Mouse (Mus musculus) stomach, embryonic 16.5 days (tissue): ENCODE measurements around the gene Gm7879. TPM values are rescaled to one million over a fixed set of nuclear protein-coding genes. Genes with fewer than 3 reads are reported as not detected.
"Not testable (repeated sequence)": the region's sequence is repeated elsewhere in the genome, so short reads cannot be mapped to it uniquely, and the experiment has no call there.

Experiments
- ATAC-seq: fragments of 200-750 bp; cut with Nextera tagmentation; 2 replicates; pipeline ENCODE4 v1.8.0; 2017; ENCODE audit warnings: moderate number of reproducible peaks, moderate TSS enrichment; ENCODE audit not compliant: insufficient read depth, low FRiP score
- H3K27ac ChIP-seq: fragments of 300-500 bp; sonication (generic); 2 replicates; pipeline ENCODE4 v1.5.1; 2014; ENCODE audit warnings: low read length
- H3K27me3 ChIP-seq: fragments of 300-500 bp; sonication (generic); 2 replicates; pipeline ENCODE4 v1.6.1; 2014; ENCODE audit warnings: low read length, control low read depth, mixed read lengths; ENCODE audit not compliant: control insufficient read depth, insufficient read depth
- H3K36me3 ChIP-seq: fragments of 300-500 bp; sonication (generic); 2 replicates; pipeline ENCODE4 v1.6.1; 2014; ENCODE audit warnings: low read length; ENCODE audit not compliant: control insufficient read depth, insufficient read depth
- H3K4me1 ChIP-seq: fragments of 300-500 bp; sonication (generic); 2 replicates; pipeline ENCODE4 v1.6.1; 2014; ENCODE audit warnings: low read length, control low read depth, mixed read lengths; ENCODE audit not compliant: control insufficient read depth, insufficient read depth
- H3K4me2 ChIP-seq: fragments of 300-500 bp; sonication (generic); 2 replicates; pipeline ENCODE4 v1.6.1; 2014; ENCODE audit warnings: low read depth, low read length, mixed read lengths
- H3K4me3 ChIP-seq: fragments of 300-500 bp; sonication (generic); replicated peaks from 2 replicates; pipeline ENCODE4 v1.5.1; 2014; ENCODE audit warnings: mild to moderate bottlenecking, low read length
- H3K9ac ChIP-seq: fragments of 300-500 bp; sonication (generic); 2 replicates; pipeline ENCODE4 v1.6.1; 2014; ENCODE audit warnings: low read length
- H3K9me3 ChIP-seq: fragments of 300-500 bp; sonication (generic); replicated peaks from 2 replicates; pipeline ENCODE4 v1.6.1; 2016; ENCODE audit warnings: low read length, control low read depth; ENCODE audit not compliant: control insufficient read depth
- WGBS: fragments of 180-500 bp; shearing (Covaris S2); extraction: QIAGEN DNeasy Blood & Tissue Kit; methylation state at CpG from one replicate; pipeline ENCODE4 v1.1.7; 2014; 5-methylcytosine and 5-hydroxymethylcytosine counted together
- polyA plus RNA-seq: library from polyadenylated mRNA; unstranded; fragments of >200 nt; fragmentation: Nextera tagmentation; extraction: Ambion mirVana; gene quantifications from 2 replicates; pipeline ENCODE4 v1.2.1, GENCODE M21; 2015

Gm7879 gene
- polyA plus RNA-seq = 0.85 and 2.9 TPM in 2 replicates

DNA sequence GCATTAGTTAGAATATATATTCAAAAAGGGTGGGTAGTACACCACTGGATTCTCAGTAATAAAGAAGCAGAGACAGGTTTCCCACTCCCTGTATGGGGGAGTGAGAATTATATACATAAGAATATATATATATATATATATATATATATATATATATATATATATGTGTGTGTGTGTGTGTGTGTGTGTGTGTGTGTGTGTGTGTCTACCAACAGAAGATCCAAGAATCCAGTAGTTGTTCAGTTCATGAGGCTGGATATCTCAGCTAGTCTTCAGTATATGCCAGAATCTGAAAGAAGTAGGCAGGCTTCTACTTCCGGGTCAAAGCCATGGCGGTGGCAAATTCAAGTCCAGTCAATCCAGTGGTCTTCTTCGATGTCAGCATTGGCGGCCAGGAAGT is at the start of gene Gm7879:
Gm7879 (plus strand) TSS at position 301 of the 400 bp plus-strand sequence.
- H3K36me3 ChIP-seq, H3K9ac ChIP-seq, H3K4me2 ChIP-seq, H3K4me1 ChIP-seq, H3K9me3 ChIP-seq, ATAC-seq, H3K27me3 ChIP-seq, H3K27ac ChIP-seq, H3K4me3 ChIP-seq: not testable (repeated sequence)
- 91% methylated on average over 4 of the region's 4 CpGs for WGBS

DNA sequence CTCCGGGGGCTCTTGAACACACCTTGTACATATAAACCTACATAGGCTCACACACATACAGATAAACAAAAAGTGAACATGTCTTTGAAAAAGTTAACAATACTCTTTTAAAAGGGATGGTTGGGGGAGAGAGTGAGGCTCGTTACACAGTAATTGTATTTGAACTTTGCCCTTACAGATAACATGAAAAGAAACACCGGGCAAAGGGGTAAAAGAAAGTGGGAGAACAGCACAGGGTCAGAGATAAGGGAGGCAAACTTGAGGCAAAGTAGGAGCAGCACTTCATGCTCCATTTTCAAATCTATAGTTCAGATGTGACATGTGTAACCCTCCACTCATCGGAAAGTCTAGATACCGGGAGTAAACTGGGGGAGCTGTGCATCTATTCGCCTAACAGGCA is 49.3 kb upstream of the Gm7879 start:
- Histone ChIP-seq H3K36me3 (no peaks in the 10 kb centered on the region), H3K4me3 (no peak overlapping the region), H3K4me1 (no peaks in the 10 kb centered on the region), H3K27ac (peak overlapping the region; percentile 28; the same call in 1 of the 2 replicates), H3K4me2 (no peak overlapping the region), H3K27me3 (no peaks in the 10 kb centered on the region), H3K9ac (no peak overlapping the region), H3K9me3 (no peaks in the 10 kb centered on the region)
- peak; percentile 57; the same call in 1 of the 2 replicates for ATAC-seq
- 49% methylated on average over 6 of the region's 6 CpGs for WGBS

DNA sequence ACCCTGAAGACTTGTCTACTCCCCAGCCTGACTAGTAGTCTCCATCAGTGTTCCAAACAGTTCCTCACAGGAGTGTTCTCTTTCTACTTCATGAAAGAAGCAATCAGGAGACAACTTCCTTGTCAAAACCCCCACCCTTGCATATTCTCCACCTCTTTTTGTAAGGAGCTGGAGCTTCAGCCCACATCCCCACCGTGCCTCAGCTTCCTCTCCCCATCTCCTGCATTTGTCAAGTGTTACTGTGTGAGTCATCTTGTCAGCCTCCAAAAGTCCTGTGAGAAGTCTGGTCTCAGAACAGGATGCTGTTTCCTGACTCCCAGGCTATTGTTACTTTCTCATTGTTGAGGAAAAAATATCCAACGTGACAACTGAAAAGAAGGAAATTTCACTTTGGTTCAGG is 47.6 kb upstream of the Gm7879 start:
- no peak overlapping the region for H3K4me2 ChIP-seq
- H3K9ac ChIP-seq = no peak overlapping the region
- H3K9me3 ChIP-seq = no peaks in the 10 kb centered on the region
- peaks cover 5% of the 10 kb centered on the region; the same call in 1 of the 2 replicates for H3K4me1 ChIP-seq
- no peak overlapping the region for H3K27ac ChIP-seq
- no peaks in the 10 kb centered on the region for H3K36me3 ChIP-seq
- no peak overlapping the region for H3K4me3 ChIP-seq
- no peak for ATAC-seq
- no peaks in the 10 kb centered on the region for H3K27me3 ChIP-seq
- WGBS = 72% methylated on average over 2 of the region's 2 CpGs

DNA sequence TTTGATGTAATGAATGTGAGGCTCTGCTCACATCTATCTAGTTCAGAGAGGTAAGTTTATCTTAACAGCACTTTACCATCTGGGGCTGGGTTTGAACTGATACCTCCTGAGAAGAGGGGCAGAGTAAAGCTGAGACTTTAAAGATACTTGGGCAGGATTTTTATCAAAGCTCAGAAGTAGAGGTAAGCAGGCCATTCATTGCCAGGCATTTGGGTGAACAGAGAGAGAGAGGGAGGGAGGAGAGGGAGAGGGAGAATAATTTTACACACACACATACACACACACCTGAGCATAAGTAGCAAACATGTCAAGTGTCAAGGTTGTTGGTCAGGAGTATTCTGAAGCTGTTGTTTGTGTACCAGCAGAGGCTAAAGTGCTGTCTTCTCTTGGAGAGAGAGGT is 44.7 kb upstream of the Gm7879 start, which contains the start of gene Cd38:
Cd38 (plus strand) TSS at position 301 of the 400 bp plus-strand sequence.
- Histone ChIP-seq H3K4me3 (peak within 1 kb of the TSS; percentile 40), H3K9ac (peak within 1 kb of the TSS; percentile 59), H3K27ac (peak within 1 kb of the TSS; percentile 64), H3K36me3 (no peaks in the 10 kb centered on the region), H3K9me3 (no peaks in the 10 kb centered on the region), H3K4me2 (peak within 1 kb of the TSS; percentile 64), H3K4me1 (peaks cover 5% of the 10 kb centered on the region; the same call in 1 of the 2 replicates), H3K27me3 (no peaks in the 10 kb centered on the region)
- ATAC-seq = no peak

DNA sequence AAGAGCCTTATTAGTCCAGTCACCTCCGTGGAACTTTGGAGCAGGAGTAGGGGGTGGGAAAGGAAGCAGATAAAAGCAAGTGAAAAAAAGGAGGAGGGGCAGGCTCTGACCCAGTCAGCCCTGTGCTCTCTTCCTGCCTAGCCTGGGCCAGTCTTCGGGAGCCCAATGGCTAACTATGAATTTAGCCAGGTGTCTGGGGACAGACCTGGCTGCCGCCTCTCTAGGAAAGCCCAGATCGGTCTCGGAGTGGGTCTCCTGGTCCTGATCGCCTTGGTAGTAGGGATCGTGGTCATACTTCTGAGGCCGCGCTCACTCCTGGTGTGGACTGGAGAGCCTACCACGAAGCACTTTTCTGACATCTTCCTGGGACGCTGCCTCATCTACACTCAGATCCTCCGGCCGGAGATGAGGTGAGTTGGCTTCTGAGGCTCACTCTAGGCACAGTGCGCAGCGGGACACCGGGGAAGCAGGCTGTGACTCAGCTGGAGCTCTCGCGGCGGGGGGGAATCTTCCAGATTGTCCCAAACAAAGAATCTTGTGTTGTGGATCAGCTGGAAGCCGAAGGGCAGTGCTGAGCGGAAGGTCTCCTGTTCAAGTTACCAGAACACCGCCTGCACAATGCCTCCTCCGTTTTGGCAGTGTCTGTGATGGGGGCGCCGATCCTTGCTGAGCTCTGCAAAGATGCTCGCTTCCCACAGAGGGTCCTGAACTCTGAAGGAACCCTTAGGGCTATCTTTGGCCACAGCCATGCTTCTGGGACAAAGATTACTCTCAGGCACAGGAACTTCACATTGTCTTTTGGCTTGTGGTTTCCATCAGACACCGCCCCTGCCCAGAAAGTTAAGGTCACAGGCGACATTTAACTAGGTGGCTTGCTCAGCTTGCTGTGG is 44.0 kb upstream of the Gm7879 start:
- WGBS = 7% methylated on average over 28 of the region's 28 CpGs
- Histone ChIP-seq H3K4me3 (peak overlapping the region; percentile 40), H3K36me3 (no peaks in the 10 kb centered on the region), H3K27ac (peak overlapping the region; percentile 64), H3K4me2 (peak overlapping the region; percentile 64), H3K27me3 (no peaks in the 10 kb centered on the region), H3K9ac (peak overlapping the region; percentile 59), H3K9me3 (no peaks in the 10 kb centered on the region), H3K4me1 (peaks cover 5% of the 10 kb centered on the region; the same call in 1 of the 2 replicates)
- peak; percentile 64 for ATAC-seq

DNA sequence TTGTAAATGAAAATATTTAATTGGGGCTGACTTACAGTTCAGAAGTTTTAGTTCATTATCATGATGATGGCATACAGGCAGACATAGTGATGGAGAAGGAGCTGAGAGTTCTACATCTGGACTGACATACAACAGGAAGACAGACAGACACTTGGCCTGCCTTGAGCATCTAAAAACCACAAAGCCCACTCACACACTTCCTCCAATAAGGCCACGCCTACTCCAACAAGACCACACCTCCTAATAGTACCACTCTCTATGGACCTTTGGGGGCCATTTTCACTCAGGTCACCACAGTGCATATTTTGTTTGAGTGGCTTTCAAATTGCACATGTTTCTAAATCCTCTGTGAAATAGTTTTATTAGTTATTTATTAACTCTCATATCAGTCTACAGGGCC is 41.1 kb upstream of the Gm7879 start:
- Histone ChIP-seq H3K27ac (no peak overlapping the region), H3K4me3 (no peak overlapping the region)
- WGBS = 66% methylated on average over 1 of the region's 1 CpGs

DNA sequence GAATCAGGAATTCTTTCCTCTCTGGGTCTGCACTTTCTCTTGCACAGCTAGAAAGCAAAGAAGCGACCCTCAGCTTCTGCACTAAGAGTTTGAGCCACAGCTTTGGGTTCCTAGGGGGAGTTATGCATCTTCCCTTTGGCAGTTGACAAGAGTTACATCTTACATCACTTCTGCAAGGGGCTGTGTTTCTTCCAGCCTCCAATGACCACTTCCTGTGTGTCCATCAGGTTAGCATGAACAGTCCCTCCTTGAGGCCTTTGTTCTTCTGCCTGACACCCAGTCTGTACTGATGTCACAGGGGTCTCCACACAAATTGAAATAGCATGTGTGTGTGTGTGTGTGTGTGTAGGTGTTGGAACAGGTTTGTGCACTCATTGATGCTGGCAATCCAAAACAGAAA is 40.3 kb upstream of the Gm7879 start:
- WGBS = 55% methylated on average over 1 of the region's 1 CpGs
- no peak overlapping the region for H3K9ac ChIP-seq
- H3K27me3 ChIP-seq = no peaks in the 10 kb centered on the region
- no peak overlapping the region for H3K27ac ChIP-seq
- no peak for ATAC-seq
- no peaks in the 10 kb centered on the region for H3K36me3 ChIP-seq
- peaks cover 5% of the 10 kb centered on the region; the same call in 1 of the 2 replicates for H3K4me1 ChIP-seq
- H3K4me3 ChIP-seq = no peak overlapping the region
- H3K4me2 ChIP-seq = no peak overlapping the region
- H3K9me3 ChIP-seq = no peaks in the 10 kb centered on the region

More for the DNA sequence above, 41.1 kb upstream of the Gm7879 start:
- Histone ChIP-seq H3K9ac (no peak overlapping the region), H3K4me1 (peaks cover 5% of the 10 kb centered on the region; the same call in 1 of the 2 replicates), H3K9me3 (no peaks in the 10 kb centered on the region), H3K4me2 (no peak overlapping the region), H3K27me3 (no peaks in the 10 kb centered on the region), H3K36me3 (no peaks in the 10 kb centered on the region)
- no peak for ATAC-seq

DNA sequence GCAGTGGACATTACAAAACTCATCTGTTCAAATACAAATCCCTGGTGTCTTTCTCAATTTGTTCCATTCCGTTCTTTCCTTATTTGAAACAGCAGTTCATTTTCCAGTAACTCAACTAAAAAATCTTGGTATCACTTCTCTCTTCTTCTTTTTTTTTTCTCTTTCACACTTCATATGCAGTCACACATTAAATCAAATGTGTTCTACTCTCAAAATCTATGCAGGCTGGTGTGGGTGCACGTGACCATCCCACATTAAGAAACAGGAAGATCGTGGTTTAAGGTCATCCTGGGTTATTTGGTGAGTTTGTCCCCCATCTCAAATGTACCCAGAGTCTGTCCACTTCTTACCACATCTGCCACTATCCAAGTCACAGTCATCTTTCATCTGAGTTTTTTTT is 30.9 kb upstream of the Gm7879 start:
- ATAC-seq = no peak
- WGBS = 81% methylated on average over 3 of the region's 3 CpGs
- H3K4me3 ChIP-seq = no peak overlapping the region

DNA sequence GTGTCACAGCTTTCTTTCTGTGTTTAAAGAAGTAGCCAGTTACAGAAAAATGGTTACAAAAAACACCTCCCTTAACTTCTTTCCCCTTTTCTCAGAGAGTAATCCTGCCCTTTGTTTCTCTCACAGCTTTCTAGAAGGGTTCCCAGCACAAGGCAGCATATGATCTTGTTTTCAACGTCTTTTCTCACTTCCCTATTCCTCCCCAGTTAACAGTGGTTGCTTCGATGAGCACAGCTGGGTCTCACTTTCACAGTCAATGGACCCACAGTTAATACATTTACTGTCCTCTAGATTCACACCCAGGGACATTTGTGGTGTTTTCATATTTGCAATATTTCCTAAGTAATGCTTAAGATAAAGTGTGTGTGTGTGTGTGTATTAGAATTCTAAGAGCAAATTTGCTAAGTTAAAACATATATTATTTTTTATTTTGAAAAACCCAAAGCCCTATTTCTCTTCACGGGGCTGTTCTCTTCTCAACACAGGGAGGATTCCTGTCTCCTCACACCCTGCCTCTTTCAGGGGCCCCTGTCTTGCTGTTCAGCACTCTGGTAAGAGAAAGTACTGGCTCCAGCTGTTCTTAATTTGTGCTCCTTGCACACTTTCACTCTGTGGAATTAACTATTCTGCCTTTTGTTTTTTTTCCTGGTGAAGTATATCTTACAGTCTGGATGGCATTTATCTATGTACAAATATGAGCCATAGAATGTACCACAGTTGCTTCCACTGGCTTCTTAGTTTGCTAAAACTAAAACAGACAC is 27.7 kb upstream of the Gm7879 start:
- Histone ChIP-seq H3K9me3 (no peaks in the 10 kb centered on the region), H3K4me3 (no peak overlapping the region)
- 46% methylated on average over 3 of the region's 3 CpGs for WGBS

More for the DNA sequence above, 30.9 kb upstream of the Gm7879 start:
- no peaks in the 10 kb centered on the region for H3K36me3 ChIP-seq
- no peak overlapping the region for H3K27ac ChIP-seq
- no peaks in the 10 kb centered on the region for H3K27me3 ChIP-seq
- H3K9ac ChIP-seq = no peak overlapping the region
- no peaks in the 10 kb centered on the region for H3K4me1 ChIP-seq
- no peak overlapping the region for H3K4me2 ChIP-seq
- H3K9me3 ChIP-seq = no peaks in the 10 kb centered on the region

More for the DNA sequence above, 27.7 kb upstream of the Gm7879 start:
- Histone ChIP-seq H3K9ac (no peak overlapping the region), H3K27me3 (no peaks in the 10 kb centered on the region), H3K4me1 (no peaks in the 10 kb centered on the region), H3K27ac (no peak overlapping the region), H3K4me2 (no peak overlapping the region), H3K36me3 (no peaks in the 10 kb centered on the region)
- no peak for ATAC-seq
